Mouse (Mus musculus) cerebellum, postnatal 10 days (tissue): ENCODE measurements at regions not wholly inside any gene's neighbourhood (a gene's known extent, or its start where the extent isn't known, plus 50 kb on each side); places are given as distances from the start of the nearest gene placed in this dataset.

Experiments
- DNase-seq, 2 experiments: peaks; one replicate each; pipeline ENCODE4 v3.0.0; 2021; ENCODE audit warnings: mixed read lengths in 2 of 2

- no peak for DNase-seq
Measured at GRCm38 (mm10) chr13:6261458-6261857, 286.5 kb upstream of the Pitrm1 start.

GRCm38 (mm10) chr13:6270546-6270945, 277.4 kb upstream of the Pitrm1 start:
- no peak for DNase-seq

GRCm38 (mm10) chr13:6272932-6273331, 275.0 kb upstream of the Pitrm1 start:
- peak; percentile 5 to 10 for DNase-seq

- no peak for DNase-seq
Measured at GRCm38 (mm10) chr13:6280073-6280472, 267.9 kb upstream of the Pitrm1 start.

GRCm38 (mm10) chr13:6288109-6288508, 259.8 kb upstream of the Pitrm1 start:
- DNase-seq: no peak

- DNase-seq: peak; percentile 10 to 16
Measured at GRCm38 (mm10) chr13:6292098-6292497, 255.9 kb upstream of the Pitrm1 start.

- DNase-seq: no peak
Measured at GRCm38 (mm10) chr13:6305718-6306117, 242.2 kb upstream of the Pitrm1 start.

- no peak for DNase-seq
Measured at GRCm38 (mm10) chr13:6306616-6306988, 241.3 kb upstream of the Pitrm1 start.

- peak; percentile 13 to 25 for DNase-seq
Measured at GRCm38 (mm10) chr13:6306989-6307917, 240.7 kb upstream of the Pitrm1 start.

- no peak for DNase-seq
Measured at GRCm38 (mm10) chr13:6316201-6316600, 231.7 kb upstream of the Pitrm1 start.

- no peak for DNase-seq
Measured at GRCm38 (mm10) chr13:6323948-6324347, 224.0 kb upstream of the Pitrm1 start.

GRCm38 (mm10) chr13:6330320-6330950, 217.5 kb upstream of the Pitrm1 start:
- DNase-seq: peak; percentile 3 to 4

- peak; percentile 20 to 36 for DNase-seq
Measured at GRCm38 (mm10) chr13:6340157-6340556, 207.8 kb upstream of the Pitrm1 start.

- DNase-seq: peak; percentile 22 to 42
Measured at GRCm38 (mm10) chr13:6341102-6341737, 206.7 kb upstream of the Pitrm1 start.

- peak; percentile 5 to 19 for DNase-seq
Measured at GRCm38 (mm10) chr13:6365169-6365568, 182.8 kb upstream of the Pitrm1 start.

- no peak for DNase-seq
Measured at GRCm38 (mm10) chr13:6367661-6368060, 180.3 kb upstream of the Pitrm1 start.

- no peak for DNase-seq
Measured at GRCm38 (mm10) chr13:6374570-6375173, 173.3 kb upstream of the Pitrm1 start.

GRCm38 (mm10) chr13:6377919-6378318, 170.0 kb upstream of the Pitrm1 start:
- DNase-seq: no peak

- DNase-seq: no peak
Measured at GRCm38 (mm10) chr13:6395562-6396223, 152.3 kb upstream of the Pitrm1 start.

- DNase-seq: no peak
Measured at GRCm38 (mm10) chr13:6397648-6398047, 150.3 kb upstream of the Pitrm1 start.

GRCm38 (mm10) chr13:6431821-6432220, 116.1 kb upstream of the Pitrm1 start:
- DNase-seq: no peak

- no peak for DNase-seq
Measured at GRCm38 (mm10) chr13:6446976-6447375, 101.0 kb upstream of the Pitrm1 start.

- DNase-seq: no peak
Measured at GRCm38 (mm10) chr13:6461363-6461762, 86.6 kb upstream of the Pitrm1 start.
